ENCODE assay signal across 17 mouse cellular contexts in the genomic region with DNA sequence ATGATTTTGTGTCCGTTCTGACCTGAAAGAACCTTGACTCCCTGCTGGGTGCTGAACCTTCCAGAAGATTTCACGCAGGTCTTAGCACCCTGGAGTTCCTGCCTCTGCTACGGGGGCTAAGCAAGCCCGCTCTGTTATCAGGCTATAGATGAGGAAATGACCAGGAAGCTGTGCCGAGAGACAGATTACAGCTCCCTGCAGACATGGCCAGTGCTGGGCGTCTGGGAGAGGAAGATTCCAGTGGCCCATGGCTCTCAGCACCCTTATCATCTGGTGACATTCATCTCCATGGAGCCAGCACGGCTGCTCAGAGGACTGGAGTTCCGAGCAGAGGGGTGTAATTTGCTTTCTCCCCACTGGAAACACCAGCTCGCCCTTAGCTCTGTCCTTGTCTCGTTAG. TPM values are rescaled to one million over a fixed set of nuclear protein-coding genes. Genes with fewer than 3 reads are reported as not detected.
DNase-seq lines count a peak whose midpoint lies in the region; ATAC-seq and TF ChIP-seq lines count a peak whose summit lies in the region.
"Had no signal": no experiment of that assay in that cellular context is flagged by ENCODE, and none has a peak within 500 bp of the region (broad histone marks: within the 10 kb centered on the region; RNA-seq: fewer than 3 reads in every experiment).

No protein-coding gene starts in this region.

- TF ChIP-seq CTCF in liver, postnatal 0 days (IDR thresholded peaks at IDR 0.05; ENCODE audit: low read depth): no peak

- no peaks in the 10 kb centered on the region for H3K36me3 ChIP-seq in heart, embryonic 12.5 days
- no peaks in the 10 kb centered on the region for H3K36me3 ChIP-seq in liver, postnatal 0 days (replicated peaks; ENCODE audit: insufficient read depth, low read length)
- H3K36me3 ChIP-seq: embryonic facial prominence, embryonic 10.5 days; midbrain, embryonic 15.5 days had no signal

- peak; percentile 72 for TF ChIP-seq EP300 in liver, postnatal 0 days (IDR thresholded peaks at IDR 0.05; ENCODE audit: low read depth)

- H3K27me3 ChIP-seq in heart, embryonic 12.5 days (replicated peaks): no peaks in the 10 kb centered on the region
- no peaks in the 10 kb centered on the region for H3K27me3 ChIP-seq in liver, postnatal 0 days (ENCODE audit: insufficient read depth, low read length)
- H3K27me3 ChIP-seq: midbrain, embryonic 15.5 days had no signal

- WGBS in heart, embryonic 12.5 days: 7% methylated on average over 10 of the region's 10 CpGs
- WGBS in liver, postnatal 0 days (ENCODE audit: insufficient replicate concordance): 32% methylated on average over 10 of the region's 10 CpGs

- no peak for DNase-seq in heart, adult 8-10 months (ENCODE audit: low spot score)
- peak; percentile 13 for DNase-seq in c-Kit-positive CD71-negative TER-119-negative erythroid progenitor cells, embryonic 14.5 days (ENCODE audit: low read depth)
- peak; percentile 8 to 9 for DNase-seq in heart, postnatal 10 days
- peak; percentile 19 for DNase-seq in liver, postnatal 0 days
- DNase-seq in thymus, postnatal 25 days: no peak
- no peak for DNase-seq in frontal cortex, postnatal 14 days (ENCODE audit: low spot score in 2 of 2)
- DNase-seq in cerebellum, adult 9-10 months: no peak
- DNase-seq: adrenal gland, postnatal 10 days; cerebellum, postnatal 10 days; gastrocnemius, postnatal 25 days; lung, postnatal 4 days; right cerebral cortex, adult 18-20 months had no signal

- H3K4me3 ChIP-seq in heart, embryonic 12.5 days: no peak overlapping the region
- no peak overlapping the region for H3K4me3 ChIP-seq in liver, postnatal 0 days (ENCODE audit: low read depth, low read length)
- H3K4me3 ChIP-seq: embryonic facial prominence, embryonic 10.5 days; layer of hippocampus, adult 2 months; midbrain, embryonic 15.5 days had no signal

- intact Hi-C loops in heart, postnatal 10 days (cut with DNase I): no loop called here

- H3K4me1 ChIP-seq in heart, embryonic 12.5 days (replicated peaks): peaks cover 13% of the 10 kb centered on the region
- H3K4me1 ChIP-seq in liver, postnatal 0 days (ENCODE audit: insufficient read depth): no peaks in the 10 kb centered on the region
- H3K4me1 ChIP-seq: embryonic facial prominence, embryonic 10.5 days; midbrain, embryonic 15.5 days had no signal

- H3K4me2 ChIP-seq in heart, embryonic 12.5 days: peak overlapping the region; percentile 51
- H3K4me2 ChIP-seq in liver, postnatal 0 days (ENCODE audit: low read depth, low read length): no peak overlapping the region
- H3K4me2 ChIP-seq: midbrain, embryonic 15.5 days had no signal

- no peaks in the 10 kb centered on the region for H3K9me3 ChIP-seq in heart, embryonic 12.5 days (replicated peaks)
- no peaks in the 10 kb centered on the region for H3K9me3 ChIP-seq in liver, postnatal 0 days (ENCODE audit: low read length)
- H3K9me3 ChIP-seq: embryonic facial prominence, embryonic 10.5 days; midbrain, embryonic 15.5 days had no signal

- H3K9ac ChIP-seq in heart, embryonic 12.5 days: no peak overlapping the region
- H3K9ac ChIP-seq in liver, postnatal 0 days (replicated peaks): no peak overlapping the region
- H3K9ac ChIP-seq: midbrain, embryonic 15.5 days had no signal

- peak; percentile 82 for ATAC-seq in heart, embryonic 12.5 days (ENCODE audit: insufficient number of reproducible peaks, low FRiP score)
- ATAC-seq in liver, postnatal 0 days: peak; percentile 85
- ATAC-seq: inflammation-experienced regulatory T-cells, adult 6 months; midbrain, embryonic 15.5 days had no signal

- H3K27ac ChIP-seq in heart, embryonic 12.5 days (ENCODE audit: poor library complexity, severe bottlenecking): no peak overlapping the region
- no peak overlapping the region for H3K27ac ChIP-seq in liver, postnatal 0 days (ENCODE audit: low read depth)
- H3K27ac ChIP-seq: embryonic facial prominence, embryonic 10.5 days; layer of hippocampus, adult 2 months; midbrain, embryonic 15.5 days had no signal

RNA-seq across cellular contexts. Expression of gene Adra2a, which starts 43.4 kb away (rescaled TPM):
- 0.04 and 0.09 TPM in 2 replicates for polyA plus RNA-seq in heart, embryonic 12.5 days (2016; fragmentation: Nextera tagmentation; extraction: Ambion mirVana)
- under 1 TPM; 0.28 to 0.75 (median 0.45) TPM for total RNA-seq in heart, adult 8-10 months (2022)
- under 1 TPM in 1 of 2 experiments, not detected in 1; 0.24 TPM for total RNA-seq in heart, postnatal 10 days (2021)
- 0.19 and 0.21 TPM in 2 replicates for polyA plus RNA-seq in liver, postnatal 0 days (2015; fragmentation: Nextera tagmentation; extraction: Ambion mirVana)
- polyA plus RNA-seq: inflammation-experienced regulatory T-cells, adult 6 months had no signal

Comparison
In these comparisons a context has a peak if more than half of its experiments do, and no peak if none do; other contexts are left out.
1. DNase-seq: peak in c-Kit-positive CD71-negative TER-119-negative erythroid progenitor cells, embryonic 14.5 days (single experiment), heart, postnatal 10 days (2 of 2) and liver, postnatal 0 days (single experiment); none in heart, adult 8-10 months (single experiment), thymus, postnatal 25 days (single experiment), frontal cortex, postnatal 14 days (0 of 2) and cerebellum, adult 9-10 months (single experiment).